Mouse (Mus musculus): ENCODE results near the gene Gxylt2.

DNA sequence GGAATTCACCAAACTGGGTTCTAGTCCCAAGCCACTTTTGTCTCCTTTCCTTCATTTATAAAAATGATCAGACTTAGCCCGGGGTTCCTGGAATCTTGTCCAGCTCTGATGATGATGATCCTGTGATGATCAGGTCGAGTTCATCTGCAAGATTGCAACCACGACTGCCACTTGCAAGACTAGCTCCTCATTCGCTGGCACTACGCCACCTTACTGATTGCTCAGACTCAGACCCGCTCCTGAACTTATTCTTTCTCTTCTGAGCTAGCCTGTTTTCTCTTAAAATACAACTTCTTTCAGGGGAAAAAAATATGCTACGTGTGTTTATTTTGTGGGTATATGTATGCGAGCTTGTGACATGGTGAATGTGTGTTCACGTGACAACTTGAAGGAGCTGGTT lies 4.5 kb downstream of the Gxylt2 start:
- TF ChIP-seq CTCF (IDR thresholded peaks at IDR 0.05; ENCODE audit: control insufficient read depth, insufficient read depth, low read length) (no peak), POLR2A (IDR thresholded peaks at IDR 0.05; ENCODE audit: borderline replicate concordance, control insufficient read depth, low read depth, low read length) (no peak)
